Mouse (Mus musculus) liver, embryonic 12.5 days (tissue): ENCODE data around the gene Clic3. TPM values are rescaled to one million over a fixed set of nuclear protein-coding genes. Genes with fewer than 3 reads are reported as not detected.
"Not testable (repeated sequence)": the region's sequence is repeated elsewhere in the genome, so short reads cannot be mapped to it uniquely, and the experiment has no call there.

Source experiments
- ATAC-seq: fragments of 200-750 bp; cut with Nextera tagmentation; 2 replicates; pipeline ENCODE4 v1.8.0; 2017; ENCODE audit warnings: moderate number of reproducible peaks, mild to moderate bottlenecking, moderate library complexity
- H3K27ac ChIP-seq: fragments of 300-500 bp; sonication (generic); 2 replicates; pipeline ENCODE4 v1.5.1; 2016; ENCODE audit warnings: mild to moderate bottlenecking
- H3K27me3 ChIP-seq: fragments of 300-500 bp; sonication (generic); replicated peaks from 2 replicates; pipeline ENCODE4 v1.6.1; 2016; ENCODE audit warnings: mild to moderate bottlenecking, moderate library complexity
- H3K36me3 ChIP-seq: fragments of 300-500 bp; sonication (generic); 2 replicates; pipeline ENCODE4 v1.6.1; 2016; ENCODE audit warnings: mild to moderate bottlenecking, moderate library complexity
- H3K4me1 ChIP-seq: fragments of 300-500 bp; sonication (generic); 2 replicates; pipeline ENCODE4 v1.6.1; 2016
- H3K4me2 ChIP-seq: fragments of 300-500 bp; sonication (generic); 2 replicates; pipeline ENCODE4 v1.6.1; 2016; ENCODE audit warnings: mild to moderate bottlenecking, moderate library complexity
- H3K4me3 ChIP-seq: fragments of 300-500 bp; sonication (generic); 2 replicates; pipeline ENCODE4 v1.5.1; 2016; ENCODE audit warnings: mild to moderate bottlenecking, moderate library complexity
- H3K9ac ChIP-seq: fragments of 300-500 bp; sonication (generic); 2 replicates; pipeline ENCODE4 v1.6.1; 2016; ENCODE audit warnings: mild to moderate bottlenecking, moderate library complexity
- H3K9me3 ChIP-seq: fragments of 300-500 bp; sonication (generic); replicated peaks from 2 replicates; pipeline ENCODE4 v1.6.1; 2016; ENCODE audit warnings: mild to moderate bottlenecking, moderate library complexity
- WGBS: fragments of 180-500 bp; shearing (Covaris S2); methylation state at CpG from one replicate; pipeline ENCODE4 v1.1.7; 2016; ENCODE audit not compliant: insufficient replicate concordance; 5-methylcytosine and 5-hydroxymethylcytosine counted together
- polyA plus RNA-seq: library from polyadenylated mRNA; unstranded; fragments of >200 nt; fragmentation: Nextera tagmentation; extraction: Ambion mirVana; gene quantifications from 2 replicates; pipeline ENCODE4 v1.2.1, GENCODE M21; 2016

Gene Clic3
- polyA plus RNA-seq: 0.45 and 0.68 TPM in 2 replicates

DNA sequence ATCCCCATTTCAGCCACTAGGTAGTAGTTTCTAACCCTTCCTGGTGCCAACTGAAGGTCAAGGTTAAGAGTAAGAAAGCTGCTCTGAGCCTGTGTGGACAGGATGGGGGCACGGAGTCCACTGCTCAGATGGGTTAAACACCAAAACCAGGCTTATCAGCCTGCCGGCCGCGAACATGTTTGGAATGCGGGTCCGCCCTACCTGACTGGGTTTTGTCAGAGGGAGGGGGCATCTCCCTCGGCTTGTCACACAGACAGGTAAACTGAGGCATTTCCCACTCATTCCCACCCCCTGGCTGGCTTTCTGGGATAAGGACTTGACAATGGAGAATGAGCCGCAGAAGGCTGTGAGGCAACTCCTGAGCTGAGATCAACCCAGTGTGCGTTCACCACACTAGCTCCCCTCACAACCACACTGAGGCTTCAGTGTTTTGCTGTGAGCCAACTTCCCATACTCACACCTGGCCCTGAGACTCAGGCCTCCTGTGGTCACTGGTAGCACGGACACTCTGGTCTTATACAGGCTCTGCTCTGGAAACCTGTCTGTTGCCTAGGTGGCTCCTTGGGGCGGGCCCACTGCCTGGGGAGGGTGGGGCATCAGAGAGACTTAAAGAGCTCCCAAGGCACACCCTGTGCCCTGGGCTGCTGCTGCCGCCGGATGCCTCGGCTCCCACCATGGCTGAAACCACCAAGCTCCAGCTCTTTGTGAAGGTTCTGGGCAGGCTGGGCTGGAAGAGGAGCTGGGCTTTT, at the start of gene Clic3:
Clic3 (plus strand) TSS at position 634 of the 749 bp plus-strand sequence.
- H3K4me1 ChIP-seq: peaks cover 36% of the 10 kb centered on the region
- H3K27ac ChIP-seq: no peak within 1 kb of the TSS
- H3K4me3 ChIP-seq: no peak within 1 kb of the TSS
- H3K9ac ChIP-seq: no peak within 1 kb of the TSS
- peaks cover 6% of the 10 kb centered on the region; the same call in 1 of the 2 replicates for H3K36me3 ChIP-seq
- no peaks in the 10 kb centered on the region for H3K27me3 ChIP-seq
- H3K9me3 ChIP-seq: no peaks in the 10 kb centered on the region
- no peak for ATAC-seq
- 50% methylated on average over 14 of the region's 14 CpGs for WGBS
- no peak within 1 kb of the TSS for H3K4me2 ChIP-seq

DNA sequence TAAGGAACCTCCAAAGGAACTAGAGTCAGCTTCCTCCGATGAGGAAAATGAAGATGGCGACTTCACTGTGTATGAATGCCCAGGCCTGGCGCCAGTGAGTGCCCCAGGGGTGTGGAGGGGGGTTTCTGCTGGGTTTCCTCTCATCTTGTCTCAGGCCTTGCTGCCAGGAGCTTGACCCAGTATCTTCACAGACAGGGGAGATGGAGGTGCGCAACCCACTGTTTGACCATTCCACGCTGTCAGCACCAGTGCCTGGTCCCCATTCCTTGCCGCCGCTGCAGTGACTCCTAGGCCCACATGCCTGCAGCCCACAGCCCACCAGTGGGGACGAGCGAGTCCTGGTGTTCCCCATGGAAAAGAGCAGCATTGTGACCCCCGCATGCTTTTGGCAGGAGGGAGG, 47.7 kb upstream of the Clic3 start:
- H3K36me3 ChIP-seq: no peaks in the 10 kb centered on the region
- no peaks in the 10 kb centered on the region for H3K4me1 ChIP-seq
- no peak overlapping the region for H3K4me2 ChIP-seq
- 74% methylated on average over 10 of the region's 10 CpGs for WGBS
- H3K27me3 ChIP-seq: peaks cover 58% of the 10 kb centered on the region
- H3K27ac ChIP-seq: no peak overlapping the region
- no peak overlapping the region for H3K4me3 ChIP-seq
- H3K9ac ChIP-seq: no peak overlapping the region
- no peaks in the 10 kb centered on the region for H3K9me3 ChIP-seq
- no peak for ATAC-seq

GRCm38 (mm10) chr2:25413436-25413835, 43.2 kb upstream of the Clic3 start:
- not testable (repeated sequence) for H3K27ac ChIP-seq, H3K4me3 ChIP-seq, H3K4me1 ChIP-seq, H3K9me3 ChIP-seq, ATAC-seq, H3K4me2 ChIP-seq, H3K9ac ChIP-seq, H3K36me3 ChIP-seq
- H3K27me3 ChIP-seq: peaks cover 32% of the 10 kb centered on the region

- H3K9ac ChIP-seq: no peak overlapping the region
Observed at GRCm38 (mm10) chr2:25417426-25417825, 39.2 kb upstream of the Clic3 start.

DNA sequence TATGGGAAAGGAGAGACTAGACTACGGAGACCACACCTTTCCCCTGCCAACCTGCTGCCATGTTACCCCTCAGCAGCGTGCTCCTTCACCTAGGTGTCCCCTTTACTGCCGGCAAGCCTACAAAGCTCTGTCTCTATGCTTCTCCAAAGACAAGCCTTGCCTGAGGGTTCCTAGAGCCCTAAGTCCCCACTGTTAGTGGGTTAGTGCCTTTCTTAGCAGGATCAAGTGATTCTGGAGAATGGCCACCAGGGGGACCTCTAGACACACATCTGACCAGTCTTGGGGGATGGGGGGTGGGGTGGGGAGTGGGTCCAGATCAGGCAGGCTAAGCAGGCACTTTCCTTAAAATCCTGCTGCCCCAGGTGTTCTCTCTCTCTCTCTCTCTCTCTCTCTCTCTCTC, 34.7 kb upstream of the Clic3 start:
- Histone ChIP-seq H3K36me3 (no peaks in the 10 kb centered on the region), H3K9ac (no peak overlapping the region), H3K27ac (no peak overlapping the region), H3K4me3 (no peak overlapping the region), H3K4me2 (no peak overlapping the region), H3K4me1 (peaks cover 19% of the 10 kb centered on the region), H3K9me3 (no peaks in the 10 kb centered on the region), H3K27me3 (peaks cover 50% of the 10 kb centered on the region)
- no peak; the same call in 1 of the 2 replicates for ATAC-seq
- 17% methylated on average over 3 of the region's 3 CpGs for WGBS

More at GRCm38 (mm10) chr2:25417426-25417825, 39.2 kb upstream of the Clic3 start:
- Histone ChIP-seq H3K4me2 (no peak overlapping the region), H3K27ac (no peak overlapping the region), H3K27me3 (peaks cover 23% of the 10 kb centered on the region), H3K4me3 (no peak overlapping the region), H3K9me3 (no peaks in the 10 kb centered on the region), H3K4me1 (0 out of 2 replicates have a peak, but pooled peaks cover 2% of the 10 kb centered on the region), H3K36me3 (no peaks in the 10 kb centered on the region)
- no peak for ATAC-seq
- 32% methylated on average over 3 of the region's 3 CpGs for WGBS

- 39% methylated on average over 17 of the region's 17 CpGs for WGBS
- Histone ChIP-seq H3K4me1 (peaks cover 20% of the 10 kb centered on the region), H3K9me3 (no peaks in the 10 kb centered on the region), H3K4me2 (no peak within 1 kb of the TSS), H3K9ac (no peak within 1 kb of the TSS), H3K36me3 (no peaks in the 10 kb centered on the region), H3K27me3 (peaks cover 50% of the 10 kb centered on the region), H3K4me3 (no peak within 1 kb of the TSS), H3K27ac (no peak within 1 kb of the TSS)
- ATAC-seq: no peak
Observed at GRCm38 (mm10) chr2:25422587-25423410, 33.8 kb upstream of the Clic3 start, which contains the start of gene Fut7. TSS of gene Fut7 (plus strand) at chr2:25423267.

DNA sequence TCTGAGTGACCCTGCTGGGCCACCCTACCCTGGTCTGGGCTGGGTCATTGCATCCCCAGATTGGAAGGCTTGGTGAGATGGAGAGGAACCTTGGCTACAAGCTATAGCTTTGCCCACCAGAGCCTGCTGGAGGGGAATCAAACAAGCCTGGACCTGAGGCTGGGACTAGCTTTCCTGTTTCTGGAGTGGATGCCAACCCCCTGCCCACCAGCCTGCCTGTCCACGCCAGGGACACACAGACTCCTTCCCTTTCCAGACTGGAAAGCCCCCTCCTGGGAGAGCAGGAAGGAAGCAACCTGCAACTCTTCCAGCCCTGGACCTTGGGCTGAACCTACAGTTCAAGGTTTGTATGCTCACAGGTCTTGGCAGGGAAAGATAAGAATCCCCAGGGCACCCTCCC, 33.0 kb upstream of the Clic3 start:
- Histone ChIP-seq H3K4me1 (peaks cover 27% of the 10 kb centered on the region), H3K36me3 (no peaks in the 10 kb centered on the region), H3K27me3 (peaks cover 46% of the 10 kb centered on the region), H3K9me3 (no peaks in the 10 kb centered on the region), H3K4me2 (no peak overlapping the region), H3K27ac (no peak overlapping the region), H3K4me3 (no peak overlapping the region), H3K9ac (no peak overlapping the region)
- ATAC-seq: no peak
- WGBS: 45% methylated on average over 1 of the region's 1 CpGs

DNA sequence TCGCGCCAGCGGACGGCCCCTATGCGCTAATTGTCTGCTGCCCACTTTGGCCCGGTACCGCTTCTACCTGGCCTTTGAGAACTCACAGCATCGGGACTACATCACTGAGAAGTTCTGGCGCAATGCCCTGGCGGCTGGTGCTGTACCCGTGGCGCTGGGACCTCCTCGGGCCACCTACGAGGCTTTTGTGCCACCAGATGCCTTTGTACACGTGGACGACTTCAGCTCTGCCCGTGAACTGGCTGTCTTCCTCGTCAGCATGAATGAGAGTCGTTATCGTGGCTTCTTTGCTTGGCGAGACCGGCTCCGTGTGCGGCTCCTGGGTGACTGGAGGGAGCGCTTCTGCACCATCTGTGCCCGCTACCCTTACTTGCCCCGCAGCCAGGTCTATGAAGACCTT, 31.2 kb upstream of the Clic3 start:
- ATAC-seq: no peak
- Histone ChIP-seq H3K9me3 (no peaks in the 10 kb centered on the region), H3K27me3 (peaks cover 61% of the 10 kb centered on the region), H3K4me3 (no peak overlapping the region), H3K4me1 (peaks cover 38% of the 10 kb centered on the region), H3K9ac (no peak overlapping the region), H3K4me2 (no peak overlapping the region), H3K27ac (no peak overlapping the region), H3K36me3 (no peaks in the 10 kb centered on the region)
- WGBS: 57% methylated on average over 27 of the region's 27 CpGs

DNA sequence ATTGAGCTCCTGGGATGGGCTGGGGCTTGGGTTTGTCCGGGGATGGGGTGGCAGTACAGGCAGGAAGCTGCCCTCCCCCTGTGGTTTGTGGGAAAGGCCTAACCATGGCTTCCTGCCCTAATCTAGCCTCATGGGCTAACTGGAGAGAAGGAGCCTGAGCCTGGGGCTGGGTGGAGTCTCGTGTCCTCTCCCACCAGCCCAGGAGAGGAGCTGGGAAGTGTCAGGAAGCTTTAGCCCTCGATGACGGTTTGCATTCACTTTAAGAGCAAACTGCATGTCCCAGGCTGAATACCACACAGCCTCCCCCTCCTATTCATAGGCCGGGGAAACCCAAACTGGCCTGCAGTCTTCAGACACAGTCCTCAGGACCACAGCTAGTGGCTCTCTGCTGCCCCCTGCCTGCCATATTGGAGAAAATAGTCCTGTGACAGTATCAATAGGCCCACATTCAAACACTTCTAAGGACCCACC, 29.9 kb upstream of the Clic3 start:
- H3K4me2 ChIP-seq: no peak overlapping the region
- no peak overlapping the region for H3K27ac ChIP-seq
- ATAC-seq: no peak
- no peaks in the 10 kb centered on the region for H3K9me3 ChIP-seq
- no peak overlapping the region for H3K4me3 ChIP-seq
- H3K36me3 ChIP-seq: no peaks in the 10 kb centered on the region
- no peak overlapping the region for H3K9ac ChIP-seq
- 9% methylated on average over 5 of the region's 5 CpGs for WGBS
- peaks cover 65% of the 10 kb centered on the region for H3K27me3 ChIP-seq
- peaks cover 44% of the 10 kb centered on the region for H3K4me1 ChIP-seq

DNA sequence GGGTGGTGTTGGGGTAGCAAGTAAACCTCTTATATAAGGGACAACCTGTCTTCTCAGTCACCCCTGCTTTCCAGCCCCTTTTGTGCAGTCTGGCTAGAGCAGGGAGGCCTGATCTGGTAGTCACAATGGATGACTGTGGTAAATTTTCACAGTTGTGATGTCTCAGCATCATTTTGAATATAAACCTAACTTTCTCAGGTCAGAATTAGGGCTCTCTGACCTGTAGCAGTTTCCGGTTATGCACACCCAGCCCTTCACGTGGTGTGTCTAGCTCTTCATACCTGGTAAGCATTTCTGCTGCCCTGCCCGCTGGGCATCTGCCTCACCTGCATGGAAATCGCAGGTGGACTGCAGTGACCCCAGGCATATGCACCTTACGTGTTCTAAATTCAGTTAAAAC, 29.4 kb upstream of the Clic3 start:
- ATAC-seq: no peak
- WGBS: 75% methylated on average over 5 of the region's 5 CpGs
- Histone ChIP-seq H3K9me3 (no peaks in the 10 kb centered on the region), H3K27ac (no peak overlapping the region), H3K4me1 (peaks cover 49% of the 10 kb centered on the region), H3K36me3 (no peaks in the 10 kb centered on the region), H3K27me3 (peaks cover 65% of the 10 kb centered on the region), H3K4me3 (no peak overlapping the region), H3K9ac (no peak overlapping the region), H3K4me2 (no peak overlapping the region)

GRCm38 (mm10) chr2:25428442-25429236, 28.0 kb upstream of the Clic3 start, which contains the start of gene Abca2:
TSS of gene Abca2 (plus strand) at chr2:25428703.
- peak; percentile 83 for ATAC-seq
- Histone ChIP-seq H3K4me1 (peaks cover 43% of the 10 kb centered on the region), H3K27me3 (peaks cover 59% of the 10 kb centered on the region), H3K27ac (no peak within 1 kb of the TSS), H3K9me3 (no peaks in the 10 kb centered on the region), H3K36me3 (no peaks in the 10 kb centered on the region), H3K4me3 (peak within 1 kb of the TSS; percentile 69), H3K9ac (peak within 1 kb of the TSS; percentile 75), H3K4me2 (peak within 1 kb of the TSS; percentile 99)
- under 1% methylated on average over 89 of the region's 89 CpGs for WGBS
